Mouse (Mus musculus): Measurements from ENCODE around the gene Rd3l. TPM values are rescaled to one million over a fixed set of nuclear protein-coding genes. Genes with fewer than 3 reads are reported as not detected.

The Rd3l gene
- total and polyA plus RNA-seq, 3 experiments, result 0.32 to 0.44 TPM; not detected in 1

DNA sequence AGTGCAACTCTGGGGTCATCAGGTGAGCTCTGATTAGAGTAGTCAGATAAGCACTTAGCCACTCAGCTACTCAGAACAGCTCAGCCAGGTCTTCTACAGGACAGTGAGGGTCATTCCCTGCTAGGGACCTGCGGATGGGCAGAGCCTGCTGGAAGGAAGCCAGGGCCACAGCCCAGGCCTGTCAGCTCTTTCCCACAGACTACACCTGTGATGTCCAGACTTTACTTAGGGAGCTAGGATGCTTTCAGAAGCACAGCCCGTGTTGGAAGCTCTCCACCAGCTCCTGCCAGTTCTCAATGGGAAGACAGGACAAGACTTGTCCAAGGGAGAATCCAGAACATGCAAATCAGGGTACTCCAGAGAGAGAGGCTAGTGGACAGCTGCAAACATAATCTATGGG, 47.1 kb downstream of the Rd3l start:
- H3K4me1 ChIP-seq (ENCODE audit: control insufficient read depth, insufficient read depth, low read length), result peaks cover 14% of the 10 kb centered on the region
- WGBS, result 61% methylated on average over 2 of the region's 2 CpGs
- H3K27me3 ChIP-seq (ENCODE audit: control insufficient read depth, insufficient read depth, low read length), result no peaks in the 10 kb centered on the region
- no peaks in the 10 kb centered on the region for H3K36me3 ChIP-seq (ENCODE audit: control insufficient read depth, insufficient read depth, low read length)
- H3K27ac ChIP-seq, result no peak overlapping the region
- no peak overlapping the region for H3K4me3 ChIP-seq
- intact Hi-C loops (cut with DNase I), result no loop called here
- peak in 1 of 2 experiments; percentile 19 for DNase-seq
- H3K9ac ChIP-seq (ENCODE audit: low read depth, low read length), result no peak overlapping the region
- no peak for TF ChIP-seq CTCF (IDR thresholded peaks at IDR 0.05)
- TF ChIP-seq POLR2A (IDR thresholded peaks at IDR 0.05; ENCODE audit: insufficient read depth, low read depth, low read length), result no peak
- TF ChIP-seq EP300 (IDR thresholded peaks at IDR 0.05; ENCODE audit: insufficient read depth, low read depth, low read length), result no peak
- no peaks in the 10 kb centered on the region for H3K79me2 ChIP-seq (replicated peaks; ENCODE audit: control insufficient read depth, insufficient read depth, low read length)

- 42% methylated on average over 11 of the region's 11 CpGs for WGBS
- intact Hi-C loops (cut with DNase I), result no loop called here
- H3K4me1 ChIP-seq (ENCODE audit: control insufficient read depth, insufficient read depth, low read length), result peaks cover 14% of the 10 kb centered on the region
Observed at GRCm38 (mm10) chr12:111933032-111933704, 47.9 kb downstream of the Rd3l start.

DNA sequence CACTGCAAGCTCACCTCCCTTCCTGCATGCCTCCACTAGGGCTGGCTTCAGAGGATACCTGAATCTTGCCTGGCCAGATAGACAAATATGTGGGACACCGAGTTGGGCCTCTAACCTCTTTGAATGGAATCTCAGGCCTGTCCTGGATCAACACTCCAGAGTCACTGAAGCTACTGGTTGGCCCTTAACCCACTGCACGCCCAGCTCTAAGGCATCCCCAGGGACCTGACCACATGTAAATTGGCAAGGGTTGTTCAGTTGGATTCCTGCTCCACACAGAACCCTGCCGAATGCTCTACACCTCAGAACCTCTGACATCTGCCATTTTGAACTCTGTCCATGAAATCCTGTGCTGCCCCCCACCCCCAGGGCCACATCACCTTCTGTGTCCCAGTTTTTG, 48.6 kb downstream of the Rd3l start:
- intact Hi-C loops (cut with DNase I), result no loop called here
- DNase-seq, result no peak
- WGBS, result 40% methylated on average over 3 of the region's 3 CpGs

More at GRCm38 (mm10) chr12:111933032-111933704, 47.9 kb downstream of the Rd3l start:
- Histone ChIP-seq H3K27ac (peak overlapping the region; percentile 15), H3K79me2 (replicated peaks; ENCODE audit: control insufficient read depth, insufficient read depth, low read length) (no peaks in the 10 kb centered on the region), H3K4me3 (no peak overlapping the region), H3K27me3 (ENCODE audit: control insufficient read depth, insufficient read depth, low read length) (no peaks in the 10 kb centered on the region), H3K9ac (ENCODE audit: low read depth, low read length) (no peak overlapping the region), H3K36me3 (ENCODE audit: control insufficient read depth, insufficient read depth, low read length) (no peaks in the 10 kb centered on the region)
- DNase-seq, result peak; percentile 66 to 70
- peak; percentile 37 for TF ChIP-seq CTCF (IDR thresholded peaks at IDR 0.05)
- TF ChIP-seq EP300 (IDR thresholded peaks at IDR 0.05; ENCODE audit: insufficient read depth, low read depth, low read length), result no peak
- TF ChIP-seq POLR2A (IDR thresholded peaks at IDR 0.05; ENCODE audit: insufficient read depth, low read depth, low read length), result 0 out of 2 replicates have a peak, but pooled peaks have one; percentile 33

GRCm38 (mm10) chr12:111931411-111932025, 49.6 kb downstream of the Rd3l start:
- Histone ChIP-seq H3K4me3 (no peak overlapping the region), H3K9ac (ENCODE audit: low read depth, low read length) (no peak overlapping the region), H3K4me1 (ENCODE audit: control insufficient read depth, insufficient read depth, low read length) (peaks cover 14% of the 10 kb centered on the region), H3K79me2 (replicated peaks; ENCODE audit: control insufficient read depth, insufficient read depth, low read length) (no peaks in the 10 kb centered on the region), H3K36me3 (ENCODE audit: control insufficient read depth, insufficient read depth, low read length) (no peaks in the 10 kb centered on the region), H3K27me3 (ENCODE audit: control insufficient read depth, insufficient read depth, low read length) (no peaks in the 10 kb centered on the region), H3K27ac (no peak overlapping the region)
- TF ChIP-seq EP300 (IDR thresholded peaks at IDR 0.05; ENCODE audit: insufficient read depth, low read depth, low read length) (no peak), CTCF (IDR thresholded peaks at IDR 0.05) (no peak), POLR2A (IDR thresholded peaks at IDR 0.05; ENCODE audit: insufficient read depth, low read depth, low read length) (no peak)
- DNase-seq, result no peak
- WGBS, result 73% methylated on average over 9 of the region's 9 CpGs
- intact Hi-C loops (cut with DNase I), result no loop called here

More for the DNA sequence above, 48.6 kb downstream of the Rd3l start:
- Histone ChIP-seq H3K79me2 (replicated peaks; ENCODE audit: control insufficient read depth, insufficient read depth, low read length) (no peaks in the 10 kb centered on the region), H3K9ac (ENCODE audit: low read depth, low read length) (no peak overlapping the region), H3K36me3 (ENCODE audit: control insufficient read depth, insufficient read depth, low read length) (no peaks in the 10 kb centered on the region), H3K4me1 (ENCODE audit: control insufficient read depth, insufficient read depth, low read length) (peaks cover 14% of the 10 kb centered on the region), H3K27ac (peak overlapping the region; percentile 15; the same call in 1 of the 2 replicates), H3K4me3 (no peak overlapping the region), H3K27me3 (ENCODE audit: control insufficient read depth, insufficient read depth, low read length) (no peaks in the 10 kb centered on the region)
- no peak for TF ChIP-seq CTCF (IDR thresholded peaks at IDR 0.05)
- no peak for TF ChIP-seq EP300 (IDR thresholded peaks at IDR 0.05; ENCODE audit: insufficient read depth, low read depth, low read length)
- TF ChIP-seq POLR2A (IDR thresholded peaks at IDR 0.05; ENCODE audit: insufficient read depth, low read depth, low read length), result no peak

Other genes starting within 250 kb of the Rd3l start
- gene Klc1, start 222.5 kb downstream of the Rd3l start, total RNA-seq (2021), result 10 to 100 TPM; 83.8 to 83.9 TPM
- gene Klc1, start 222.5 kb downstream of the Rd3l start, polyA plus RNA-seq (2012; rRNA removed), result 80.8 and 105 TPM in 2 replicates
- 1 to 10 TPM; 1.4 to 1.8 TPM for gene Xrcc3, start 167.4 kb downstream of the Rd3l start, total RNA-seq (2021)
- gene Xrcc3, start 167.4 kb downstream of the Rd3l start, polyA plus RNA-seq (2012; rRNA removed), result 2.1 and 2.8 TPM in 2 replicates
- 10 to 100 TPM; 65.1 to 74.8 TPM for gene Zfyve21, start 167.1 kb downstream of the Rd3l start, total RNA-seq (2021)
- gene Zfyve21, start 167.1 kb downstream of the Rd3l start, polyA plus RNA-seq (2012; rRNA removed), result 71.9 and 89.6 TPM in 2 replicates
- gene Ppp1r13b, start 73.2 kb downstream of the Rd3l start, total RNA-seq (2021), result 10 to 100 TPM; 18.0 to 18.1 TPM
- gene Ppp1r13b, start 73.2 kb downstream of the Rd3l start, polyA plus RNA-seq (2012; rRNA removed), result 11.8 and 16.6 TPM in 2 replicates
- gene Atp5mpl, start 14.3 kb downstream of the Rd3l start, total RNA-seq (2021), result 1,000 to 10,000 TPM; 1,131 to 1,298 TPM
- gene Atp5mpl, start 14.3 kb downstream of the Rd3l start, polyA plus RNA-seq (2012; rRNA removed), result 163 and 316 TPM in 2 replicates
- under 1 TPM in 1 of 2 experiments, not detected in 1; 0.09 TPM for gene Tdrd9, start 9.8 kb downstream of the Rd3l start, total RNA-seq (2021)
- 0.10 and 0.15 TPM in 2 replicates for gene Tdrd9, start 9.8 kb downstream of the Rd3l start, polyA plus RNA-seq (2012; rRNA removed)
- under 1 TPM; 0.55 to 0.61 TPM for gene Aspg, start 125.4 kb upstream of the Rd3l start, total RNA-seq (2021)
- gene Aspg, start 125.4 kb upstream of the Rd3l start, polyA plus RNA-seq (2012; rRNA removed), result 4.4 and 11.1 TPM in 2 replicates
- gene Kif26a, start 164.9 kb upstream of the Rd3l start, total RNA-seq (2021), result 10 to 100 TPM; 10.7 to 12.0 TPM
- 7.3 and 8.2 TPM in 2 replicates for gene Kif26a, start 164.9 kb upstream of the Rd3l start, polyA plus RNA-seq (2012; rRNA removed)

Measured in heart, adult 2 months (tissue).